Mouse (Mus musculus) embryonic fibroblast, embryonic 13.5 days (primary cell): ENCODE results near the gene Lhfpl2. TPM values are rescaled to one million over a fixed set of nuclear protein-coding genes. Genes with fewer than 3 reads are reported as not detected.

Experiments used
- H3K27ac ChIP-seq: 2 replicates; pipeline ENCODE4 v1.5.1; 2012; ENCODE audit warnings: low read length, control low read depth, inconsistent platforms; ENCODE audit not compliant: insufficient read depth
- H3K4me1 ChIP-seq: 2 replicates; pipeline ENCODE4 v1.6.1; 2011; ENCODE audit warnings: low read length; ENCODE audit not compliant: control insufficient read depth, insufficient read depth
- H3K4me3 ChIP-seq: 2 replicates; pipeline ENCODE4 v1.5.1; 2011; ENCODE audit warnings: mild to moderate bottlenecking, control low read depth, low read length; ENCODE audit not compliant: insufficient read depth
- CTCF ChIP-seq: IDR thresholded peaks from 2 replicates; pipeline ENCODE4 v1.5.1; 2011; ENCODE audit warnings: mild to moderate bottlenecking, control low read depth, low read length, moderate library complexity, borderline replicate concordance; ENCODE audit not compliant: insufficient read depth
- POLR2A ChIP-seq: IDR thresholded peaks from 2 replicates; pipeline ENCODE4 v1.6.1; 2011; ENCODE audit warnings: low read depth, mild to moderate bottlenecking, control low read depth, low read length, moderate library complexity
- polyA plus RNA-seq: library from polyadenylated mRNA; stranded (reverse); fragments of >200 nt; gene quantifications from 2 replicates; pipeline ENCODE4 v1.2.4, GENCODE M21; 2011; ENCODE audit warnings: low read depth; ENCODE audit not compliant: missing spikeins, insufficient read length

The Lhfpl2 gene
- polyA plus RNA-seq, 1 experiment, result 60.3 TPM

DNA sequence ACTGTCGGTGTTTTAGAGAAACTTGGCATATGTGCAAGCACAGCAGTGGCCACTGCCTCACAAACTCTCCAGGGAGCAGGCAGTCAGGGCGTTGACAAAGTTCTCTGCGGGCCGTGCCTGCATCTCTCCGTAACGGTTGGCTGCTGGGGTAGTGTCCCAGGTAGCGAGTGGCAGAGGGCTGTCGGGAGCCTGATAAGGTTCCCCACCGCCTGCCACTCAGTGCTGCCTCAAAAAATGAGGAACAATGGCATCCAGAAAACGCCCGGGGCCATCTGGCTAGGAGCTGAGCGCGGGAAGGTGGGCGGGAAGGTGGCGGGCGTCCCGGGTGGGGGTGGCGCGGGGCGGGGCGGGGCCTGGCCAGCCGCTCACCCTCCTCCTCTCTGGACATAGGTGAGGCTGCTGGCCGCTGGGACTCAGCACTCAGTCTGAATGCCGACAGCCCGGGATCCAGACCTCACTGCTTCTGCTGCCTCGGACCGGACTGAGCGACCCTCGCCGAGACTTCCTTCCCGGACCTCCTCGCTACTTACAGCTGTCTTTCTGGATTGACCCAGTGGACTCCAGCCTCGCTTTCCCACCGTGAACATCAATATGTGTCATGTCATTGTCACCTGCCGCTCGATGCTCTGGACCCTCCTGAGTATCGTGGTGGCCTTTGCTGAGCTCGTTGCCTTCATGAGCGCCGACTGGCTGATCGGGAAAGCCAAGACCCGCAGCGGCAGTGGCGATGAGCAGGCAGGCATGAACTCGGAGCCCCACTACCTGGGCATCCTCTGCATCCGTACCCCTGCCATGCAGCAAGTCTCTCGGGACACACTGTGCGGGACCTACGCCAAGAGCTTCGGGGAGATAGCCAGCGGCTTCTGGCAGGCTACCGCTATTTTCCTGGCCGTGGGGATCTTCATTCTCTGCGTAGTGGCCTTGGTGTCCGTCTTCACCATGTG is 116.3 kb downstream of the Lhfpl2 start:
- no peak overlapping the region for H3K27ac ChIP-seq
- TF ChIP-seq POLR2A, result no peak; the same call in 1 of the 2 replicates
- no peak for TF ChIP-seq CTCF
- H3K4me1 ChIP-seq, result peaks cover 2% of the 10 kb centered on the region
- peak overlapping the region; percentile 44 for H3K4me3 ChIP-seq

DNA sequence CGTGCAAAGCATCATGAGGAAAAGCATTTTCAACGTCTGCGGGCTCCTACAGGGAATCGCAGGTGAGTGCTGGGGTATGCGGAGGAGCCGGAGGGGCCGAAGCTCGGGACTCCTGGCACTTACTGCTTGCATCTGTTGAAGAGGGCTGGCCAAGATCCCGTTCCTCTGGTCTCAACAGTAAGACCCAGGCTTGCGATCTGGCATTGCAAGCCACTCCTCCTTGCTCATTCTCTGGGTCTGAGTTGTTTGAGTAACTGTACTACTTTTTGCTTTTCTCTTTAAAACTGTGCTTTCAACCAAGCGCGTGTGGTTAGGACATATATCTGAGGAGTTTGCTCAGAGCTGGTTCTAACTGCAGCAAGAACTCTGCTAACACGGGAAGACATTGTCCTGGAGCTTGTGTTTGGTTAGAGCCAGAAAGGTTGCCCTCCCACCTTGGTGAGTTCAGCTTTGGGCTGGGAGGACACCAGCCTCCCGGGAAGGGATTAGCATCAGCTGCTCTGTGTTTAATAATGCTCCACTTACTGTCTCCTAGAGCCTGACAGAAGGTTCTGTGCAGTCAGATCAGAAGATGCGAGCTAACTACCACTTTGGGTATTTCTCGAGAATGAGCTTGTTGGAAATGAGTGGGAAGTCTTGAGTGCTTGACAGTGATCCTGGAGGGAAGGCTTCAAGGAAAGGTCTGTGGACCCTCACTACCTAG is 117.1 kb downstream of the Lhfpl2 start:
- TF ChIP-seq POLR2A (no peak), CTCF (no peak)
- Histone ChIP-seq H3K4me3 (peak overlapping the region; percentile 44), H3K27ac (no peak overlapping the region), H3K4me1 (peaks cover 2% of the 10 kb centered on the region)

DNA sequence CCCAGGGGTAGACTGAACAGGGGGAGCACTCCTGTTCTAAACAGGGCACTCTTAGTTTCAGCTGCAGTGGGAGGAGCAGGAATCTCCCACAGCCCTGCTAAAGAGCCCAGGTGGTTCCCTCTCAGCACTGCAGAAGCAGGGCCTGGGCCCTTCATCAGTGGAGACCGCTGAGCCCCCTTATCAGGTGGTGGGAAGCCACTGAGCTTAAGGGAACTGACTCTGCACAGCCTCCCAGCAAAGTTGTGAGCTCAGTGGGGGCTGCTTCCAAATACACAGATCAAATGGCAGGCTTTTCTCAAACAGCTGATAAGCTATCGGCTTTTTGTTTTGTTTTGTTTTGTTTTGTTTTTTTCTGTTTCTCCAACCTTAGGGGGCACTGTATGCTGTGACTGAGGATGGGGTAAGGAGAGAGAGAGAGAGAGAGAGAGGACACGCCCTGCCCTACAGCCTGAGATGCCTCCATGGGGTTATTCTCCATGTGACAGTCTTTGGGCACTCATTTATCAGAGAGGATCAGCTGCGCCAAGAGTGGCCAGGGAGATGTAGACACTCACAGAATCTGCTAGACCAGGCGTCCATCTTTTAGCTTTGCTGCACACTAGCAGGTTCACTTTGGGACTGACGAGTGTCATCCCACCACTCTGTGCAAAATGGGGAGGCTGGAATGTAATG is 117.9 kb downstream of the Lhfpl2 start:
- Histone ChIP-seq H3K4me1 (peaks cover 2% of the 10 kb centered on the region), H3K27ac (no peak overlapping the region), H3K4me3 (peak overlapping the region; percentile 44)
- TF ChIP-seq CTCF (no peak), POLR2A (no peak)

GRCm38 (mm10) chr13:94177148-94177547 is 119.6 kb downstream of the Lhfpl2 start:
- Histone ChIP-seq H3K4me1 (peaks cover 2% of the 10 kb centered on the region), H3K4me3 (no peak overlapping the region), H3K27ac (no peak overlapping the region)
- TF ChIP-seq CTCF (peak; percentile 20; the same call in 1 of the 2 replicates), POLR2A (no peak)

GRCm38 (mm10) chr13:94178401-94179040 is 120.9 kb downstream of the Lhfpl2 start:
- peaks cover under 1% of the 10 kb centered on the region for H3K4me1 ChIP-seq
- no peak overlapping the region for H3K27ac ChIP-seq
- TF ChIP-seq CTCF (no peak), POLR2A (no peak)

DNA sequence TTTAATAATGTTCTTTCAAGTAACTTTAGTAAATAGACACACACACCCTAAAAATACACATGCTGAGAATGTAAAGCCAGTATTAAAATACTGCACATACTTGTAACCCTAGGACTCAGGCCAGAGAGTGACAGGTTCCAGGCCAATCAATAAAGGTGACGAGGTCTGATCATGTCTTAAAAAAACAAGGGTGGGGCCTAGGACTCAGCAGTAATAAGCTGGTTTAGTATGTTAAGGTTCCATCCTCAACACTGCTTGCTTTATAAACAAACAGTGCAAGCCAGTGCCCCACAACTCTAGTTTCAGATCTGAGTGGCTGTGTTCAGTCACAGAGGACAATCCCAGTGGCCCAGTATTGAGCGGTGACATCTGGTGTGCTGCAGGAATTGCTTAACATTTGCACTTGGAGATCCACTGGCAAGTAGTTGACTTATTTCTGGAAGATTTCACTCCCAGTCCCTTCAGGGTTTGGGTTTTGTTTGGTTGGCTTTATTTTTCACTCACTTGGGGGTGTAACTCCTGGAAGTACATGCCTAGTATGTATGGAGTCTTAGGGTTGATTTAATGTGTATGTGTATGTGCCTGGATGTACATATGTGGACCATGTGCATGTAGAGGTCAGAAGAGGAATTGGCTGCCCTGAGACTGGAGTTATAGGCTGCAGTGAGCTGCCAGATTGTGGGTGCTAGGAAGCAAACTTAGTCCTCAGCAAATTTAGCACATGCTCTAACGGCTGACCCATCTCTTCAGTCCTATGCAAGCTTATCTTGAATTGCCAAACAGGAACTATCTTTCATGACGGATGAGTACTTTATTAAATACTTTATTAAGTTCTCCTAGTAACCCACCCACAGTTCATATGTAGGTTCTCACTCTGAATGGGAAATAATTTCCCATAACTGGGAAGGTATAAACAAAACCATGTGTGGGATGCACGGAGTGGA is 123.2 kb downstream of the Lhfpl2 start:
- TF ChIP-seq CTCF (no peak), POLR2A (no peak)
- no peak overlapping the region for H3K4me3 ChIP-seq
- H3K27ac ChIP-seq, result no peak overlapping the region
- peaks cover 10% of the 10 kb centered on the region for H3K4me1 ChIP-seq

More at GRCm38 (mm10) chr13:94178401-94179040, 120.9 kb downstream of the Lhfpl2 start:
- H3K4me3 ChIP-seq, result no peak overlapping the region

GRCm38 (mm10) chr13:94182026-94182425 is 124.4 kb downstream of the Lhfpl2 start:
- TF ChIP-seq POLR2A (no peak), CTCF (no peak)

GRCm38 (mm10) chr13:94183372-94184021 is 125.9 kb downstream of the Lhfpl2 start:
- Histone ChIP-seq H3K27ac (no peak overlapping the region), H3K4me1 (peaks cover 10% of the 10 kb centered on the region)
- TF ChIP-seq CTCF (no peak), POLR2A (no peak)

More at GRCm38 (mm10) chr13:94182026-94182425, 124.4 kb downstream of the Lhfpl2 start:
- H3K27ac ChIP-seq, result no peak overlapping the region
- peaks cover 10% of the 10 kb centered on the region for H3K4me1 ChIP-seq
- no peak overlapping the region for H3K4me3 ChIP-seq

More at GRCm38 (mm10) chr13:94183372-94184021, 125.9 kb downstream of the Lhfpl2 start:
- H3K4me3 ChIP-seq, result no peak overlapping the region
